Mouse (Mus musculus): Measurements from ENCODE around the gene Padi2. TPM values are rescaled to one million over a fixed set of nuclear protein-coding genes. Genes with fewer than 3 reads are reported as not detected.

Padi2 gene
- polyA plus RNA-seq, 1 experiment from 2014 or later = 2.5 TPM

GRCm38 (mm10) chr4:140949616-140950015, 43.5 kb downstream of the Padi2 start:
- Histone ChIP-seq H3K27me3 (replicated peaks) (no peaks in the 10 kb centered on the region; the same call in 1 of the 2 replicates), H3K9me3 (replicated peaks) (no peaks in the 10 kb centered on the region), H3K4me1 (peaks cover 5% of the 10 kb centered on the region), H3K4me2 (no peak overlapping the region), H3K9ac (no peak overlapping the region), H3K27ac (no peak overlapping the region), H3K4me3 (no peak overlapping the region), H3K36me3 (no peaks in the 10 kb centered on the region)
- WGBS (ENCODE audit: insufficient replicate concordance) = 66% methylated on average over 16 of the region's 16 CpGs
- ATAC-seq = no peak

- 75% methylated on average over 3 of the region's 3 CpGs for WGBS (ENCODE audit: insufficient replicate concordance)
- Histone ChIP-seq H3K9me3 (replicated peaks) (no peaks in the 10 kb centered on the region), H3K9ac (no peak overlapping the region), H3K27me3 (replicated peaks) (peaks cover 4% of the 10 kb centered on the region), H3K36me3 (no peaks in the 10 kb centered on the region), H3K4me3 (no peak overlapping the region), H3K4me1 (peaks cover 5% of the 10 kb centered on the region), H3K4me2 (no peak overlapping the region), H3K27ac (no peak overlapping the region)
- no peak for ATAC-seq
Observed at GRCm38 (mm10) chr4:140950574-140950973, 44.4 kb downstream of the Padi2 start.

- Histone ChIP-seq H3K4me2 (no peak overlapping the region), H3K9me3 (replicated peaks) (no peaks in the 10 kb centered on the region), H3K9ac (no peak overlapping the region), H3K27me3 (replicated peaks) (peaks cover 14% of the 10 kb centered on the region), H3K4me1 (no peaks in the 10 kb centered on the region; the same call in 1 of the 2 replicates), H3K27ac (no peak overlapping the region), H3K4me3 (no peak overlapping the region), H3K36me3 (no peaks in the 10 kb centered on the region)
- no peak for ATAC-seq
- 62% methylated on average over 18 of the region's 18 CpGs for whole genome bisulfite sequencing (ENCODE audit: insufficient replicate concordance)
Observed at GRCm38 (mm10) chr4:140951861-140952641, 45.9 kb downstream of the Padi2 start.

GRCm38 (mm10) chr4:140957131-140957702, 51.1 kb downstream of the Padi2 start:
- 20% methylated on average over 17 of the region's 17 CpGs for WGBS (ENCODE audit: insufficient replicate concordance)
- H3K27me3 ChIP-seq (replicated peaks) = peaks cover 30% of the 10 kb centered on the region
- no peak overlapping the region for H3K9ac ChIP-seq
- H3K4me2 ChIP-seq = peak overlapping the region; percentile 64
- no peaks in the 10 kb centered on the region for H3K9me3 ChIP-seq (replicated peaks)
- H3K4me3 ChIP-seq = peak overlapping the region; percentile 40
- no peak overlapping the region for H3K27ac ChIP-seq
- no peak for ATAC-seq
- no peaks in the 10 kb centered on the region for H3K36me3 ChIP-seq
- peaks cover 20% of the 10 kb centered on the region for H3K4me1 ChIP-seq

- Histone ChIP-seq H3K27me3 (replicated peaks) (peaks cover 30% of the 10 kb centered on the region), H3K4me2 (peak overlapping the region; percentile 64), H3K4me1 (peaks cover 25% of the 10 kb centered on the region), H3K27ac (no peak overlapping the region), H3K4me3 (peak overlapping the region; percentile 40), H3K36me3 (no peaks in the 10 kb centered on the region), H3K9ac (no peak overlapping the region), H3K9me3 (replicated peaks) (no peaks in the 10 kb centered on the region)
- 5% methylated on average over 13 of the region's 13 CpGs for WGBS (ENCODE audit: insufficient replicate concordance)
- ATAC-seq = no peak
Observed at GRCm38 (mm10) chr4:140957725-140958124, 51.6 kb downstream of the Padi2 start.

GRCm38 (mm10) chr4:140958319-140958718, 52.2 kb downstream of the Padi2 start:
- no peaks in the 10 kb centered on the region for H3K36me3 ChIP-seq
- H3K9me3 ChIP-seq (replicated peaks) = no peaks in the 10 kb centered on the region
- H3K9ac ChIP-seq = no peak overlapping the region
- H3K27me3 ChIP-seq (replicated peaks) = peaks cover 30% of the 10 kb centered on the region
- WGBS (ENCODE audit: insufficient replicate concordance) = 44% methylated on average over 6 of the region's 6 CpGs
- ATAC-seq = no peak
- no peak overlapping the region for H3K4me2 ChIP-seq
- H3K4me3 ChIP-seq = no peak overlapping the region
- H3K27ac ChIP-seq = no peak overlapping the region
- H3K4me1 ChIP-seq = peaks cover 31% of the 10 kb centered on the region

- H3K36me3 ChIP-seq = peaks cover 4% of the 10 kb centered on the region; the same call in 1 of the 2 replicates
- WGBS (ENCODE audit: insufficient replicate concordance) = 77% methylated on average over 7 of the region's 7 CpGs
- H3K4me1 ChIP-seq = peaks cover 37% of the 10 kb centered on the region
- no peak for ATAC-seq
- H3K4me2 ChIP-seq = no peak overlapping the region
- no peak overlapping the region for H3K4me3 ChIP-seq
- no peak overlapping the region for H3K27ac ChIP-seq
- H3K9ac ChIP-seq = no peak overlapping the region
- H3K9me3 ChIP-seq (replicated peaks) = no peaks in the 10 kb centered on the region
- peaks cover 30% of the 10 kb centered on the region for H3K27me3 ChIP-seq (replicated peaks)
Observed at GRCm38 (mm10) chr4:140959128-140959679, 53.1 kb downstream of the Padi2 start.

- ATAC-seq = no peak
- Histone ChIP-seq H3K4me1 (peaks cover 44% of the 10 kb centered on the region), H3K4me3 (no peak overlapping the region), H3K9me3 (replicated peaks) (no peaks in the 10 kb centered on the region), H3K4me2 (no peak overlapping the region), H3K27me3 (replicated peaks) (peaks cover 30% of the 10 kb centered on the region), H3K36me3 (peaks cover 4% of the 10 kb centered on the region; the same call in 1 of the 2 replicates), H3K9ac (no peak overlapping the region), H3K27ac (no peak overlapping the region)
- 69% methylated on average over 10 of the region's 10 CpGs for WGBS (ENCODE audit: insufficient replicate concordance)
Observed at GRCm38 (mm10) chr4:140959715-140960479, 53.8 kb downstream of the Padi2 start.

- H3K4me3 ChIP-seq = peak within 1 kb of the TSS; percentile 84
- ATAC-seq = peak; percentile 97
- peaks cover 7% of the 10 kb centered on the region for H3K36me3 ChIP-seq
- H3K4me2 ChIP-seq = peak within 1 kb of the TSS; percentile 90
- H3K9me3 ChIP-seq (replicated peaks) = no peaks in the 10 kb centered on the region
- WGBS (ENCODE audit: insufficient replicate concordance) = 4% methylated on average over 37 of the region's 37 CpGs
- H3K27ac ChIP-seq = peak within 1 kb of the TSS; percentile 81
- peaks cover 46% of the 10 kb centered on the region for H3K4me1 ChIP-seq
- H3K27me3 ChIP-seq (replicated peaks) = peaks cover 23% of the 10 kb centered on the region
- peak within 1 kb of the TSS; percentile 86 for H3K9ac ChIP-seq
Observed at GRCm38 (mm10) chr4:140960781-140961466, 54.8 kb downstream of the Padi2 start, which contains the start of gene Sdhb. Gene Sdhb, plus strand, starts transcription at chr4:140961203.

- Histone ChIP-seq H3K27me3 (replicated peaks) (peaks cover 19% of the 10 kb centered on the region), H3K9me3 (replicated peaks) (no peaks in the 10 kb centered on the region), H3K36me3 (peaks cover 14% of the 10 kb centered on the region), H3K4me2 (peak overlapping the region; percentile 90), H3K4me1 (peaks cover 46% of the 10 kb centered on the region), H3K9ac (peak overlapping the region; percentile 86), H3K27ac (peak overlapping the region; percentile 81), H3K4me3 (peak overlapping the region; percentile 84)
- WGBS (ENCODE audit: insufficient replicate concordance) = 1% methylated on average over 38 of the region's 38 CpGs
- ATAC-seq = peak; percentile 42
Observed at GRCm38 (mm10) chr4:140961467-140962206, 55.5 kb downstream of the Padi2 start.

Measured in liver, embryonic 12.5 days (tissue).